Mouse (Mus musculus): ENCODE data around the gene Snx18. TPM values are rescaled to one million over a fixed set of nuclear protein-coding genes. Genes with fewer than 3 reads are reported as not detected.

Snx18 gene
- total RNA-seq, 2 experiments from 2014 or later = 21.4 to 21.8 TPM

DNA sequence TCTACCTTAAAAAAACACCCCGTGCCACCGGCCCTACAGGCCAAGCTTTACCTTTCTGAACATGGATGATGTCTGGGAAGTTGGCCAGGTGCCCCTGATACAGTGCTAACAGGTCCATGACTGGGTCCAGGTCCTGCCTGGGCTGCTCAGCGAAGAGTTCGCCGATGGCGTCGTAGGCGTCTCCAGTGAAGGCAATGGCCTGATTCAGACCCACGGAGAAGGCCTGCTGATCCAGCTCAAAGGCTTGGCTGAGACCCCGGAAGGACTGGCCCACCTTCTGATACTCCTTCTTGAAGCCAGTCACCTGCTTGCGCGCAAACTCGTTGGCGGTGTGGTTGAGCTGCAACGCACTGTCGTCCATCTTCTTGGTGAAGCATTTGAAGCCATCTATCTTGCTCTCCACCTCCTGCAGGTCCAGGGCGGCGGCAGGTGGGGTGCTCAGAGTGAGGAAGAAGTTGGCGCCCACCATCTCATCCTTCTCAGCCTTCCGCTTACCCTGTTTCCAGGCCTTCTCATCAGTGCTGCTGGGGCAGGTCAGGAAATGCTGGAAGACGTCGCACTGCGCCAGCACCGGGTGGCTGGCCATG is 1.5 kb downstream of the Snx18 start:
- intact Hi-C loops (cut with DNase I) = loop anchor here (2.0 to 5.0 kb wide), 6 partner anchors 24 to 350 kb away; no protein-coding TSS in a partner anchor
- peak; percentile 39 to 63 for DNase-seq

DNA sequence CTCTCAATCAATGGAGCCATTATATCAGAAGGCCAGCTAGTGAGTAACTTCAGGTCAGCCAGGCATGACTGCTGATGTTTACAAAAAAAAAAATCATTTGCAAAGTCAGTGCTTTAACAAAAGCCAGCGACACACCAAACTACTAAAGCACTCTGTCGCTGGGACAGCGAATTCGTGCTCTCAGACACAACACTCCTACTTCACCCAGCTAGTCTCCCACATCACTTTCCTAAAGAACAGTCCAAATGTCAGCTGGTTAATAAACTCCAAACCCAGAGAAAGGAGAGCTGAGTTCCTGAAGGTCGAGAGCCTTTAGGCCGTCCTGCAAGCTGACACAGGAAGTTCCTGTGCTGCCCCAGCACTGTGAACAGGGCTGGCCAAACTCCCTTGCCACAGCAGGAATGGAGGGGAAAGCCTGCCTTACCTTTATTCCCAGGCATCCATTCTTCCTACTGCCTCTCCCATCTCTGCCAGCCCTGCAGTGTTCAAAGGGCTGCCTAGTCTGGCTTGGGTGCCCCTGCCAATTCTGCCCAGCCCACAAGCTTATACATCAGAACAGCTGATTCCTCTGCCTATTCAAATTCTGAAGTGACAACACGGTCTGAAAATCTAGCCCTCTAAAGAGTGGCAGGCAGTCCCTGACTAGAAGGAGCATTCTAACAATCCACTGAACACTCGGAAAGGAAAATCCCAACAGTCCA is 2.2 kb downstream of the Snx18 start:
- peak; percentile 38 to 65 for DNase-seq

GRCm38 (mm10) chr13:113615546-113615941 is 2.8 kb downstream of the Snx18 start:
- intact Hi-C loops (cut with DNase I) = loop anchor here (5.0 kb wide), 5 partner anchors 33 to 348 kb away; no protein-coding TSS in a partner anchor
- peak; percentile 50 to 61 for DNase-seq

More for the DNA sequence above, 2.2 kb downstream of the Snx18 start:
- intact Hi-C loops (cut with DNase I) = loop anchor here (2.0 to 5.0 kb wide), 6 partner anchors 23 to 349 kb away; no protein-coding TSS in a partner anchor

GRCm38 (mm10) chr13:113614635-113615545 is 3.5 kb downstream of the Snx18 start:
- peak; percentile 83 to 85 for DNase-seq
- intact Hi-C loops (cut with DNase I) = loop anchor here (5.0 kb wide), 5 partner anchors 33 to 348 kb away; no protein-coding TSS in a partner anchor

DNA sequence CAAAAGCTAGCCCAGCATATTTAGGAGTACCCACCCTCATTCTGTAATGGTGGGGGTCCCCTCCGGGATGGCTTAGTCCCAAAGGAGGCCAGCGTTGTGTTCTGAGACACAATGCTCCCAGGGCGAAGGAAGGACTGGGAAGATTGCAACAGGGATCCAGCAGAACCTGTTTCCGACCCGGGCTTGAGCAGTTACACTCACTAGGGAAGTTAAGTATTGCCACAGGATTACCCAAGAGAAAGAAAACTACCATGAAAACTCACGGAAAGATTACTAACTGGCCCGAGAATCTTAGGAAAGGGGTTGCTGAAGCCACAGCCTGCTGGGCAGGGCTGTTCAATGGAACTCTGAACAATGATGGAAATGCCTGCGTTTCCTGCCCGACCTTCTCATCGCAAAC is 4.5 kb downstream of the Snx18 start:
- intact Hi-C loops (cut with DNase I) = no loop called here
- DNase-seq = peak in 1 of 2 experiments; percentile 42

DNA sequence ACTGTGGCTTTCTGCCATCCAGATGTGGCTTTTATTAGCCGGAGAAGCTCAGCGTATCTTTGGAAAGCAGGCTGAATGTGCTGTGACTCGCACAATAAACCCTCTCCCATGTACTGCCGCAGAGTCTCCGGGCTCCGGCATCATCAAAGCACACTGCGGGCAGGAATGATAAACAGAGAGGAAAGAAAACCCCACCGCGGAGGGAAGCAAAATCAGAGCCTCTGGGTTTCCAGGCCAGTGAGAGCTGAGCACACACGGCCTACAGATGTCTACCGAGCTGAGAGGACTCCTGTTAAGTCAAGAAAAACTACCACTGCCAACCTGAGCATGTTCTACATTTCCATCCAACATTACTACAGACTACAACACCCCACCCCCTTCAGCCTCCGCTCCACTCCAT is 5.0 kb downstream of the Snx18 start:
- intact Hi-C loops (cut with DNase I) = no loop called here
- DNase-seq = peak in 1 of 2 experiments; percentile 50

DNA sequence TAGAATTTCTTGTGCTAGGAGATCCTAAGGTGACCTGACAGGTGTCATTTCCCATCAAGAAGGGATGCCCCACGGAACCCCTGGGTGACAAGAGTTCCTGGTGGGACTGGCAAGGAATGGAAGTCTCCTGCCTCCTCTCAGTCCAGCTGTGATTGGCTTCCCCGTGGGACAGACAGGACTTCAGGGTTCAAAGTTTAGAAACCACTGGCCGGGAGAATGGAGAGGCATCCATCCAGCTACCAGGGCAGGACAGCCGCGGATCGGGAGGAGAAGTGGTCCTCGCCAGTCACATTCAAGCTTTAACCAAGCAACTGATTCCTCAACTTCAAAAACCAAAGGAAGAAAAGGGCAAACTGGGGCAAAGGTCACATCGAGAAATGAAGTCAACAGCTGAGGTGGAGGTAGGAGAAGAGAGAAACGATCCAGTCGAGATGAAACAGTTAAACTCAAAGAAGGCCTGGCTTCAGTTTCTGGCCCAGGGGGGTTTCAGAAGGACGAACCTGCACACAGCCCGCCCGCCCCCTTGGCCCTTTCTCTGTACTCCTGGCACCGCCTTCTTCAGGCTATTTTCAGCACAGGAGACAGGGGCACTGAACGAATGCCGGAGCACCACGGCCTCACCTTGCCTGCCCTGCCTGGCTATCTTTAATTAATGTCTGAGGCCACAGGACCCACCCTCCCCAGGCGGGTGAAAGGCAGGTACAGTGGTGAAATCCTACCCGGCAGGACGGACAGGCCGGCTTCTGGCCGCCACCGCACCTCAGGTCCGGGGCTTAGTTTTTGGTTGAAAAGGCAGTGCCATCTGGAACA is 6.0 kb downstream of the Snx18 start:
- intact Hi-C loops (cut with DNase I) = no loop called here
- DNase-seq = peak; percentile 44 to 62

DNA sequence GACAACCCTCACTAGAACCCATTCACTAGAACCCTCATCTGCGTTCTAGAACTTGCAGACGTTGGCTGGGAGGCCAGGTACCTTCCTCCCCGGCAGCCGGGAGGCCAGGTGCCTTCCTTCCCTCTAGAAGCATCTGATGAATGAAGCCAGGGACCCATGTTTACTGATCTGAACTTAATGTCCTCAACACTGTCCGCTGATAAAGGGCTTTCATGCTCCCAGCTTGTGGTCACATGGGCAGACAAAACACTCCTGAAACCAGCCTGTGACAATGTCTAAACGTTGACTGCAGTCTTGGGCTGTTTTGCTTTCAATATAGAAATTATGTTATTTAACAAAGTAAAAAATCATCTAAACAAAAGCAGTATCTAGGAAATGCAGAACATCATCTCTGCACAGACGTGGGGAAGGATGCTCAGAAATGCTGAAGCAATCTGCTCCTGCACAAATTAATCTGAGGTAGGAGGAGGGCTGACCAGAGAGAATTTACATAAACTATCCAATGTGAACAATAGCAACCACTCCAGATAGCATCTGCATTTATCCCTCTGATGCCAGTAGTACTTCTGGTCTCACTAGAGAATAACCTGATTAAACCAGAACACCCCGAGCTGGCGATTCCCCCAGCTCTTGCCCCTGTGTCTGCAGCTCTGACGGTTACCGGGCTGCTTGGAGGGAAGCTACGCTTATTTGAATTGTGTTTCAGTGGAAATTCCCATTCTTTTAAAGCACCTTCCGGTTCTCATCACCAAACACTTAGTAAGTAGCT is 7.4 kb downstream of the Snx18 start:
- DNase-seq = peak in 1 of 2 experiments; percentile 31
- intact Hi-C loops (cut with DNase I) = no loop called here

- DNase-seq = no peak
- intact Hi-C loops (cut with DNase I) = loop anchor here (2.0 kb wide), 1 partner anchor 19 kb away; no protein-coding TSS in a partner anchor
Measured at GRCm38 (mm10) chr13:113609429-113609828, 8.9 kb downstream of the Snx18 start.

- intact Hi-C loops (cut with DNase I) = loop anchor here (2.0 kb wide), 1 partner anchor 17 kb away; no protein-coding TSS in a partner anchor
- DNase-seq = peak in 1 of 2 experiments; percentile 10
Measured at GRCm38 (mm10) chr13:113607821-113608220, 10.5 kb downstream of the Snx18 start.

DNA sequence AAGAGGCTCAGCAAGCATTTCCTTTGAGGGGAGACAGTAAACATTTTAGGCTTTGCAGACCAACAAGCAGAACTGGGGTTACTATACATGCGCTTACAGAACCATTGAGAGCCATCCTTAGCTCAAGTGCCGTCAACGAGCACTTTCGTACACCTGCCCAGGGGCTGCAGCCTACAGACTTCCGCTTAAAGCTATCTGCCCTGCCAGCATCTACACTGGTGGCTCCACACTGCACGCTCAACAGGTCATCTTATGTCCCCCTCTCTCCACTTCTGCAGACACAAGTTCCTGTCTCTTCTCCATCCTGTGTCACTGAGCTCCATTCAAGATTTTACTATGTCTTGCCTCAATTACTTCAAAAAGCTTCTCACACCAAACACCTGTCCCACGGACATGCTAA is 11.0 kb downstream of the Snx18 start:
- intact Hi-C loops (cut with DNase I) = no loop called here
- peak in 1 of 2 experiments; percentile 4 for DNase-seq

DNA sequence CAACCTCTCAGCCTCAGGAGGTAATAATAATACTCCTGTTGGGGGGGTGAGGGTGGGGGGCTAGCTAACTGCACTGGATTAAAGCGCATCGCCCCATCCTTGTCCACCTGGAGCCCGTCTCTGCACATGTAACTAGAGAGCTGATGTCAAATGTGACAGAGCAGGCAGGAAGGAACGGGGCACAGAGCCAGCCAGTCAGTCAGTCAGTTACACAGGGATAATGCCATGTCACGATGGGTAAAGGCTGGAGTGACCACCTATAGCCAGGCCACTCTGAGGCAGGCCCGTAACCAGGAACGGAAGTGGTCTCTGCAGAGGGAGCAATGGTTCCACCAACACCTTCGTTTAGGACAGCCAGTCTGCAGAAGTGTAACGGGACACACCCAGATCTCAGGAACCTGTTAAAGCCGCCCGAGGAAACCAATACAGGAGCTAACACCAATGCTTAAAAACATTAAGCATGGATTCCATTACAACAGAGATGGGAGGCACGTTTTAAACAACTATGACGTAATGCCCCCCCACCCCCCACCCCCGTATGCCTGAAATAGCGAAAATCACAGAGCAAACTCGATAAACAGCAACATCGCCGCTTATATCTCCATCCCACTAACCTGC is 11.5 kb downstream of the Snx18 start:
- intact Hi-C loops (cut with DNase I) = no loop called here
- DNase-seq = peak in 1 of 2 experiments; percentile 14

DNA sequence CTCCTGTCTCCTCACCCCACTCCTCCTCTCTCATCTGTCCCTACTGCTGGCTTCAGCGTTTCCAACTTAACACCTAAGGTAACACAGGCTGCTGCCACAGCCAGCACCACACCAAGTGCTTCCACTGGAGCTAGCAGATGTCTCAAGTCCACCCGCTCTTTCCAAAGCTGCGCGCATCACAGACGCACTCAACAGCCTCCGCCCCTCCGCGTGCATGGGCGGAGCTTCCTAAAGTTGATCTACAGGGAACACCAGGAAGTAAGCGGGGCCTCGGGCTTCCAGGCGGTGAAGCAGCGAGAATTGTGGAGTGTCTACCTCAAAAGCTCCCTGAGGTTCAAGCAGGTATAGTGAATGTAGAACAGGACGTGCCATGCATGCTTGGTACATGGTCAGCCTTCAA is 12.2 kb downstream of the Snx18 start:
- DNase-seq = peak in 1 of 2 experiments; percentile 25

GRCm38 (mm10) chr13:113605693-113606092 is 12.7 kb downstream of the Snx18 start:
- intact Hi-C loops (cut with DNase I) = no loop called here
- no peak for DNase-seq

More for the DNA sequence above, 12.2 kb downstream of the Snx18 start:
- intact Hi-C loops (cut with DNase I) = no loop called here

DNA sequence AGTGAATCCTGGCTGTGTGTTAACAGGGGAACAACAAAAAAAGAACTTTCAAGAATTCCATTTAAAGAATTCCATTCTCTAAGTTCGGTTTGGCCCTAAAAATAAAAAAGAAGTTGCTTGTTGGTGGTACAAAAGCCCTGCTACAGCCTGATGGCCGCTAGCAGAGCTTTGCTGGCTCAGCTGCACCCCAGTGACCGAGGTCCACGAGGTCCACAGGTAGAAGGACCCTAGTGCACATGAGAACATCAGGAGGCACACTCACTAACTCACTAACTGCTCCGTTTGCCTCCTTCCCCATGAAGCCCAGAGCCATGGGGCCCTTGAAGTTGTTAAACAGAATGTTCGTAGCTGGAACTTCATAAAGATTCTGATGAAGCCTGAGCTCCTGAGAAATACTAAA is 14.0 kb downstream of the Snx18 start:
- DNase-seq = peak in 1 of 2 experiments; percentile 9
- intact Hi-C loops (cut with DNase I) = loop anchor here (5.0 kb wide), 1 partner anchor 62 kb away; no protein-coding TSS in a partner anchor

- DNase-seq = peak; percentile 59 to 65
- intact Hi-C loops (cut with DNase I) = loop anchor here (5.0 kb wide), 1 partner anchor 61 kb away; no protein-coding TSS in a partner anchor
Measured at GRCm38 (mm10) chr13:113602882-113603342, 15.5 kb downstream of the Snx18 start.

DNA sequence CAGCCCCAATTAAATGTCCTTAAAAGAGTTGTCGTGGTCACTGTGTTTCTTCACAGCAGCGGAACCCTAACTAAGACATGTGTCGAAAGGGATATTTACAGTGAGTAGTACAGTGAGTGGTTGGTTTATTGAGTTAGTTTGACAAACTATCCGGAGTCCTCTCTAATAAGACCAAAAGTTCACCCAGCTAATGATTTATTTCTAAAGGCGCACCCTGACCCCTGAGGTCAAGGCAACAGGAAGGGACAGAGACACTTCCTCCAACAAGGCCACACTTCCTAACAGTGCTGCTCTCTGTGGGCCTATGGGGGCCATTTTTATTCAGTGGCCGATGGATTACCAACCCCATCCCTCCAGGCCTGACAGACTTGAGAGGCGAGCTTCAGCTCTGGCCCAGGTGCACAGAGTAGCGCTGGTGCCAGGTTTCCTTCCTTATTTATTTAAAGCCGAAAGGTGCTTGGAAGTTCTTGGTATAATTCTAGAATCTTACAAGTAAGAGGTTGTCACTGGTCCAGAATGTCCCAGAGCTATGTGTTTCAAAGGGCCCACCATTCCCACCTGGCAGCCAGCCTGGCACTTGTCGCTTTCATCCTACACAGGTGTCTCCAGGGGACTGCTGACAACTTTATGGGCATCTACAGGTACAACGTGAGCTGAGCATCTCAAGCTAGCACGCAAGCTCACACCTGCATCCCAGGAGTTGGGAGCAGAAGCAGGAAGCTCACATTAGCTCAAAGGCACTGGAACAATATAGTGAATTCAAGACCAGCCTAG is 16.3 kb downstream of the Snx18 start:
- DNase-seq = no peak
- intact Hi-C loops (cut with DNase I) = loop anchor here (5.0 kb wide), 1 partner anchor 60 kb away; no protein-coding TSS in a partner anchor
